Mouse (Mus musculus): ENCODE measurements around the gene Slc16a12. TPM values are rescaled to one million over a fixed set of nuclear protein-coding genes. Genes with fewer than 3 reads are reported as not detected.

The Slc16a12 gene
- polyA plus RNA-seq, 1 experiment from 2014 or later = 37.2 TPM

- 65% methylated on average over 2 of the region's 2 CpGs for WGBS (ENCODE audit: insufficient replicate concordance)
Measured at GRCm38 (mm10) chr19:34707571-34707970, 39.5 kb downstream of the Slc16a12 start.

GRCm38 (mm10) chr19:34706261-34706660 lies 40.8 kb downstream of the Slc16a12 start:
- no peaks in the 10 kb centered on the region for H3K27me3 ChIP-seq (ENCODE audit: control insufficient read depth, insufficient read depth, low read length)
- H3K27ac ChIP-seq (ENCODE audit: low read depth, low read length) = no peak overlapping the region
- WGBS (ENCODE audit: insufficient replicate concordance) = 33% methylated on average over 6 of the region's 6 CpGs
- H3K9ac ChIP-seq (ENCODE audit: low read depth, low read length) = no peak overlapping the region
- H3K36me3 ChIP-seq (ENCODE audit: control insufficient read depth, insufficient read depth, low read length) = no peaks in the 10 kb centered on the region
- ATAC-seq (replicated peaks; ENCODE audit: insufficient number of reproducible peaks, low FRiP score, low TSS enrichment) = no peak
- no peaks in the 10 kb centered on the region for H3K9me3 ChIP-seq (replicated peaks; ENCODE audit: control insufficient read depth, low read length)
- H3K4me3 ChIP-seq (ENCODE audit: low read depth, low read length) = no peak overlapping the region
- H3K4me1 ChIP-seq (ENCODE audit: control insufficient read depth, insufficient read depth, low read length) = 0 out of 2 replicates have a peak, but pooled peaks cover 3% of the 10 kb centered on the region
- no peak overlapping the region for H3K4me2 ChIP-seq

More at GRCm38 (mm10) chr19:34707571-34707970, 39.5 kb downstream of the Slc16a12 start:
- Histone ChIP-seq H3K4me3 (ENCODE audit: low read depth, low read length) (no peak overlapping the region), H3K9ac (ENCODE audit: low read depth, low read length) (no peak overlapping the region), H3K4me1 (ENCODE audit: control insufficient read depth, insufficient read depth, low read length) (0 out of 2 replicates have a peak, but pooled peaks cover 3% of the 10 kb centered on the region), H3K27ac (ENCODE audit: low read depth, low read length) (no peak overlapping the region), H3K36me3 (ENCODE audit: control insufficient read depth, insufficient read depth, low read length) (no peaks in the 10 kb centered on the region), H3K27me3 (ENCODE audit: control insufficient read depth, insufficient read depth, low read length) (no peaks in the 10 kb centered on the region), H3K4me2 (no peak overlapping the region), H3K9me3 (replicated peaks; ENCODE audit: control insufficient read depth, low read length) (no peaks in the 10 kb centered on the region)
- ATAC-seq (replicated peaks; ENCODE audit: insufficient number of reproducible peaks, low FRiP score, low TSS enrichment) = no peak

GRCm38 (mm10) chr19:34705141-34705540 lies 41.9 kb downstream of the Slc16a12 start:
- H3K9ac ChIP-seq (ENCODE audit: low read depth, low read length) = no peak overlapping the region
- H3K27me3 ChIP-seq (ENCODE audit: control insufficient read depth, insufficient read depth, low read length) = no peaks in the 10 kb centered on the region
- H3K4me1 ChIP-seq (ENCODE audit: control insufficient read depth, insufficient read depth, low read length) = 0 out of 2 replicates have a peak, but pooled peaks cover 3% of the 10 kb centered on the region
- 89% methylated on average over 1 of the region's 1 CpGs for WGBS (ENCODE audit: insufficient replicate concordance)
- H3K4me2 ChIP-seq = no peak overlapping the region
- H3K9me3 ChIP-seq (replicated peaks; ENCODE audit: control insufficient read depth, low read length) = no peaks in the 10 kb centered on the region
- no peak overlapping the region for H3K27ac ChIP-seq (ENCODE audit: low read depth, low read length)
- no peak overlapping the region for H3K4me3 ChIP-seq (ENCODE audit: low read depth, low read length)
- ATAC-seq (replicated peaks; ENCODE audit: insufficient number of reproducible peaks, low FRiP score, low TSS enrichment) = no peak
- H3K36me3 ChIP-seq (ENCODE audit: control insufficient read depth, insufficient read depth, low read length) = no peaks in the 10 kb centered on the region

- Histone ChIP-seq H3K36me3 (ENCODE audit: control insufficient read depth, insufficient read depth, low read length) (no peaks in the 10 kb centered on the region), H3K9ac (ENCODE audit: low read depth, low read length) (no peak overlapping the region), H3K4me3 (ENCODE audit: low read depth, low read length) (no peak overlapping the region), H3K4me1 (ENCODE audit: control insufficient read depth, insufficient read depth, low read length) (no peaks in the 10 kb centered on the region; the same call in 1 of the 2 replicates), H3K9me3 (replicated peaks; ENCODE audit: control insufficient read depth, low read length) (no peaks in the 10 kb centered on the region), H3K27me3 (ENCODE audit: control insufficient read depth, insufficient read depth, low read length) (no peaks in the 10 kb centered on the region), H3K27ac (ENCODE audit: low read depth, low read length) (no peak overlapping the region), H3K4me2 (no peak overlapping the region)
- WGBS (ENCODE audit: insufficient replicate concordance) = 80% methylated on average over 2 of the region's 2 CpGs
- no peak for ATAC-seq (replicated peaks; ENCODE audit: insufficient number of reproducible peaks, low FRiP score, low TSS enrichment)
Measured at GRCm38 (mm10) chr19:34699300-34699699, 47.8 kb downstream of the Slc16a12 start.

GRCm38 (mm10) chr19:34698852-34699251 lies 48.2 kb downstream of the Slc16a12 start:
- ATAC-seq (replicated peaks; ENCODE audit: insufficient number of reproducible peaks, low FRiP score, low TSS enrichment) = no peak
- no peaks in the 10 kb centered on the region; the same call in 1 of the 2 replicates for H3K4me1 ChIP-seq (ENCODE audit: control insufficient read depth, insufficient read depth, low read length)
- no peaks in the 10 kb centered on the region for H3K9me3 ChIP-seq (replicated peaks; ENCODE audit: control insufficient read depth, low read length)
- WGBS (ENCODE audit: insufficient replicate concordance) = 46% methylated on average over 1 of the region's 1 CpGs
- H3K4me3 ChIP-seq (ENCODE audit: low read depth, low read length) = no peak overlapping the region
- no peak overlapping the region for H3K9ac ChIP-seq (ENCODE audit: low read depth, low read length)
- H3K27me3 ChIP-seq (ENCODE audit: control insufficient read depth, insufficient read depth, low read length) = no peaks in the 10 kb centered on the region
- no peak overlapping the region for H3K4me2 ChIP-seq
- H3K27ac ChIP-seq (ENCODE audit: low read depth, low read length) = no peak overlapping the region
- no peaks in the 10 kb centered on the region for H3K36me3 ChIP-seq (ENCODE audit: control insufficient read depth, insufficient read depth, low read length)

- ATAC-seq (replicated peaks; ENCODE audit: insufficient number of reproducible peaks, low FRiP score, low TSS enrichment) = no peak
- Histone ChIP-seq H3K27me3 (ENCODE audit: control insufficient read depth, insufficient read depth, low read length) (no peaks in the 10 kb centered on the region), H3K4me1 (ENCODE audit: control insufficient read depth, insufficient read depth, low read length) (no peaks in the 10 kb centered on the region; the same call in 1 of the 2 replicates), H3K27ac (ENCODE audit: low read depth, low read length) (no peak overlapping the region), H3K9ac (ENCODE audit: low read depth, low read length) (no peak overlapping the region), H3K36me3 (ENCODE audit: control insufficient read depth, insufficient read depth, low read length) (no peaks in the 10 kb centered on the region), H3K9me3 (replicated peaks; ENCODE audit: control insufficient read depth, low read length) (no peaks in the 10 kb centered on the region), H3K4me2 (no peak overlapping the region), H3K4me3 (ENCODE audit: low read depth, low read length) (no peak overlapping the region)
- WGBS (ENCODE audit: insufficient replicate concordance) = 76% methylated on average over 3 of the region's 3 CpGs
Measured at GRCm38 (mm10) chr19:34698432-34698831, 48.7 kb downstream of the Slc16a12 start.

GRCm38 (mm10) chr19:34697461-34697860 lies 49.6 kb downstream of the Slc16a12 start:
- Histone ChIP-seq H3K36me3 (ENCODE audit: control insufficient read depth, insufficient read depth, low read length) (no peaks in the 10 kb centered on the region), H3K4me1 (ENCODE audit: control insufficient read depth, insufficient read depth, low read length) (no peaks in the 10 kb centered on the region; the same call in 1 of the 2 replicates), H3K9ac (ENCODE audit: low read depth, low read length) (no peak overlapping the region), H3K4me2 (no peak overlapping the region), H3K27me3 (ENCODE audit: control insufficient read depth, insufficient read depth, low read length) (no peaks in the 10 kb centered on the region), H3K9me3 (replicated peaks; ENCODE audit: control insufficient read depth, low read length) (no peaks in the 10 kb centered on the region), H3K4me3 (ENCODE audit: low read depth, low read length) (no peak overlapping the region), H3K27ac (ENCODE audit: low read depth, low read length) (no peak overlapping the region)
- 80% methylated on average over 2 of the region's 2 CpGs for WGBS (ENCODE audit: insufficient replicate concordance)
- ATAC-seq (replicated peaks; ENCODE audit: insufficient number of reproducible peaks, low FRiP score, low TSS enrichment) = no peak

GRCm38 (mm10) chr19:34696352-34696986 lies 50.6 kb downstream of the Slc16a12 start:
- WGBS (ENCODE audit: insufficient replicate concordance) = 88% methylated on average over 8 of the region's 8 CpGs
- no peak for ATAC-seq (replicated peaks; ENCODE audit: insufficient number of reproducible peaks, low FRiP score, low TSS enrichment)
- H3K27ac ChIP-seq (ENCODE audit: low read depth, low read length) = no peak overlapping the region
- no peaks in the 10 kb centered on the region for H3K9me3 ChIP-seq (replicated peaks; ENCODE audit: control insufficient read depth, low read length)
- no peak overlapping the region for H3K9ac ChIP-seq (ENCODE audit: low read depth, low read length)
- no peaks in the 10 kb centered on the region for H3K27me3 ChIP-seq (ENCODE audit: control insufficient read depth, insufficient read depth, low read length)
- H3K4me1 ChIP-seq (ENCODE audit: control insufficient read depth, insufficient read depth, low read length) = no peaks in the 10 kb centered on the region; the same call in 1 of the 2 replicates
- H3K36me3 ChIP-seq (ENCODE audit: control insufficient read depth, insufficient read depth, low read length) = no peaks in the 10 kb centered on the region
- H3K4me3 ChIP-seq (ENCODE audit: low read depth, low read length) = no peak overlapping the region
- no peak overlapping the region for H3K4me2 ChIP-seq

- Histone ChIP-seq H3K36me3 (ENCODE audit: control insufficient read depth, insufficient read depth, low read length) (no peaks in the 10 kb centered on the region), H3K27me3 (ENCODE audit: control insufficient read depth, insufficient read depth, low read length) (no peaks in the 10 kb centered on the region), H3K4me1 (ENCODE audit: control insufficient read depth, insufficient read depth, low read length) (no peaks in the 10 kb centered on the region), H3K9me3 (replicated peaks; ENCODE audit: control insufficient read depth, low read length) (no peaks in the 10 kb centered on the region), H3K27ac (ENCODE audit: low read depth, low read length) (no peak overlapping the region), H3K4me3 (ENCODE audit: low read depth, low read length) (no peak overlapping the region), H3K4me2 (no peak overlapping the region), H3K9ac (ENCODE audit: low read depth, low read length) (no peak overlapping the region)
- WGBS (ENCODE audit: insufficient replicate concordance) = 82% methylated on average over 6 of the region's 6 CpGs
- ATAC-seq (replicated peaks; ENCODE audit: insufficient number of reproducible peaks, low FRiP score, low TSS enrichment) = no peak
Measured at GRCm38 (mm10) chr19:34691402-34691801, 55.7 kb downstream of the Slc16a12 start.

All from heart, embryonic 11.5 days (tissue).